Mouse (Mus musculus) liver, embryonic 14.5 days (tissue): ENCODE measurements around the gene Thoc6.

Source experiments
- CTCF ChIP-seq: IDR thresholded peaks from 2 replicates; pipeline ENCODE4 v1.5.1; 2016; ENCODE audit warnings: antibody characterized with exemption, low read depth, control low read depth
- EP300 ChIP-seq: IDR thresholded peaks from 2 replicates; pipeline ENCODE4 v1.6.1; 2016; ENCODE audit warnings: antibody characterized with exemption, low read depth

- TF ChIP-seq CTCF: no peak
- no peak for TF ChIP-seq EP300
Observed at GRCm38 (mm10) chr17:23654410-23654809, 19.3 kb downstream of the Thoc6 start.
